Mouse (Mus musculus) CH12.LX (cell line): Measurements from ENCODE around the gene Ablim2. TPM values are rescaled to one million over a fixed set of nuclear protein-coding genes. Genes with fewer than 3 reads are reported as not detected.

ENCODE experiments used
- DNase-seq: peaks from one replicate; pipeline ENCODE4 v3.0.0-alpha.2; 2013; ENCODE audit errors: extremely low read depth
- H3K27ac ChIP-seq: 2 replicates; pipeline ENCODE4 v1.5.1; 2012; ENCODE audit warnings: low read depth, mild to moderate bottlenecking, control low read depth, moderate library complexity; ENCODE audit not compliant: insufficient read depth
- H3K27me3 ChIP-seq: replicated peaks from 2 replicates; pipeline ENCODE3; 2012; ENCODE audit warnings: inconsistent platforms
- H3K36me3 ChIP-seq, 2 experiments: replicated peaks in 1 of 2; 2 replicates each; pipeline versions ENCODE3 to v1.6.1; 2012; ENCODE audit warnings: inconsistent platforms in 1 of 2, low read length in 1 of 2, mild to moderate bottlenecking in 1 of 2, mixed read lengths in 1 of 2, moderate library complexity in 1 of 2; ENCODE audit not compliant: control insufficient read depth in 1 of 2, insufficient read depth in 1 of 2
- H3K4me1 ChIP-seq, 2 experiments: 2 replicates each; pipeline ENCODE4 v1.6.1; 2012; ENCODE audit warnings: inconsistent platforms in 1 of 2, moderate library complexity in 1 of 2; ENCODE audit not compliant: insufficient read depth in 2 of 2, control insufficient read depth in 1 of 2
- H3K4me2 ChIP-seq: 2 replicates; pipeline ENCODE4 v1.6.1; 2012; ENCODE audit warnings: low read depth, mild to moderate bottlenecking, control low read depth; ENCODE audit not compliant: poor library complexity, insufficient read depth, severe bottlenecking
- H3K4me3 ChIP-seq, 3 experiments: fragments of 150-350 bp in 1 of 3; sonication (generic) in 1 of 3; replicated peaks in 1 of 3; 2 replicates each; pipeline versions ENCODE3 to v1.5.1; 2011 to 2012; ENCODE audit warnings: low read depth in 2 of 3, low read length in 2 of 3, mild to moderate bottlenecking in 2 of 3, moderate library complexity in 2 of 3, control low read depth in 1 of 3, improper control_type of control experiment in 1 of 3, inconsistent platforms in 1 of 3, mixed read lengths in 1 of 3; ENCODE audit not compliant: poor library complexity in 1 of 3
- H3K79me2 ChIP-seq: replicated peaks from 2 replicates; pipeline ENCODE4 v1.6.1; 2012; ENCODE audit warnings: mild to moderate bottlenecking, moderate library complexity; ENCODE audit not compliant: control insufficient read depth, poor library complexity, insufficient read depth, severe bottlenecking; ENCODE audit errors: extremely low read depth
- H3K9ac ChIP-seq: 2 replicates; pipeline ENCODE4 v1.6.1; 2012; ENCODE audit warnings: low read depth, mild to moderate bottlenecking, control low read depth, moderate library complexity; ENCODE audit not compliant: insufficient read depth
- H3K9me3 ChIP-seq: replicated peaks from 2 replicates; pipeline ENCODE3; 2012; ENCODE audit warnings: low read length, inconsistent platforms, mixed read lengths
- BHLHE40 ChIP-seq: IDR thresholded peaks from 2 replicates; pipeline ENCODE4 v1.6.1; 2011; ENCODE audit warnings: mild to moderate bottlenecking, low read depth, low read length, improper control_type of control experiment
- CHD2 ChIP-seq: IDR thresholded peaks from 2 replicates; pipeline ENCODE4 v1.6.1; 2011; ENCODE audit warnings: low read length, improper control_type of control experiment
- CTCF ChIP-seq, 2 experiments: IDR thresholded peaks in 1 of 2; conservative IDR thresholded peaks in 1 of 2; 2 replicates each; pipeline ENCODE4 v1.5.1; 2011 to 2012; ENCODE audit warnings: low read depth in 2 of 2, low read length in 2 of 2, improper control_type of control experiment in 1 of 2, inconsistent platforms in 1 of 2, mild to moderate bottlenecking in 1 of 2, moderate library complexity in 1 of 2
- E2F4 ChIP-seq: IDR thresholded peaks from 2 replicates; pipeline ENCODE4 v1.6.1; 2011; ENCODE audit warnings: low read depth, low read length, improper control_type of control experiment; ENCODE audit not compliant: insufficient replicate concordance
- ELF1 ChIP-seq: IDR thresholded peaks from 2 replicates; pipeline ENCODE4 v1.6.1; 2014; ENCODE audit warnings: low read depth, mild to moderate bottlenecking, inconsistent platforms, low read length, improper control_type of control experiment
- EP300 ChIP-seq: IDR thresholded peaks from 2 replicates; pipeline ENCODE4 v1.6.1; 2011; ENCODE audit warnings: low read length, improper control_type of control experiment
- ETS1 ChIP-seq: conservative IDR thresholded peaks from 2 replicates; pipeline ENCODE4 v1.6.1; 2012; ENCODE audit warnings: low read depth, mild to moderate bottlenecking, inconsistent platforms, low read length, improper control_type of control experiment, moderate library complexity
- GABPA ChIP-seq: IDR thresholded peaks from 2 replicates; pipeline ENCODE4 v1.6.1; 2012; ENCODE audit warnings: low read depth, low read length, improper control_type of control experiment, inconsistent platforms; ENCODE audit not compliant: insufficient replicate concordance
- HCFC1 ChIP-seq: IDR thresholded peaks from 2 replicates; pipeline ENCODE4 v1.6.1; 2012; ENCODE audit warnings: low read depth, mild to moderate bottlenecking, inconsistent platforms, low read length, improper control_type of control experiment
- IRF4 ChIP-seq: IDR thresholded peaks from 2 replicates; pipeline ENCODE4 v1.6.1; 2014; ENCODE audit warnings: low read depth, mild to moderate bottlenecking, inconsistent platforms, low read length, improper control_type of control experiment
- JUN ChIP-seq: IDR thresholded peaks from 2 replicates; pipeline ENCODE4 v1.6.1; 2011; ENCODE audit warnings: low read depth, mild to moderate bottlenecking, low read length, improper control_type of control experiment, moderate library complexity; ENCODE audit not compliant: insufficient read depth
- JUND ChIP-seq: conservative IDR thresholded peaks from 2 replicates; pipeline ENCODE4 v1.6.1; 2011; ENCODE audit warnings: low read depth, low read length, improper control_type of control experiment
- KAT2A ChIP-seq: IDR thresholded peaks from 2 replicates; pipeline ENCODE4 v1.6.1; 2012; ENCODE audit warnings: low read length, improper control_type of control experiment, inconsistent platforms; ENCODE audit not compliant: insufficient replicate concordance
- MAFK ChIP-seq: IDR thresholded peaks from 2 replicates; pipeline ENCODE4 v1.6.1; 2011; ENCODE audit warnings: low read length, improper control_type of control experiment; ENCODE audit not compliant: insufficient replicate concordance
- MAX ChIP-seq: IDR thresholded peaks from 2 replicates; pipeline ENCODE4 v1.6.1; 2011; ENCODE audit warnings: low read length, improper control_type of control experiment
- MAZ ChIP-seq: IDR thresholded peaks from 2 replicates; pipeline ENCODE4 v1.6.1; 2012; ENCODE audit warnings: low read depth, mild to moderate bottlenecking, inconsistent platforms, low read length, improper control_type of control experiment, moderate library complexity
- MYC ChIP-seq: IDR thresholded peaks from 2 replicates; pipeline ENCODE4 v1.6.1; 2011; ENCODE audit warnings: low read depth, mild to moderate bottlenecking, improper control_type of control experiment, low read length
- NRF1 ChIP-seq: IDR thresholded peaks from 2 replicates; pipeline ENCODE4 v1.6.1; 2014; ENCODE audit warnings: low read depth, mild to moderate bottlenecking, inconsistent platforms, low read length, improper control_type of control experiment, moderate library complexity
- PAX5 ChIP-seq: IDR thresholded peaks from 2 replicates; pipeline ENCODE4 v1.6.1; 2012; ENCODE audit warnings: low read length, inconsistent platforms, mixed read lengths
- POLR2A ChIP-seq: IDR thresholded peaks from 2 replicates; pipeline ENCODE4 v1.6.1; 2011; ENCODE audit warnings: low read depth, mild to moderate bottlenecking, improper control_type of control experiment, low read length
- RAD21 ChIP-seq: IDR thresholded peaks from 2 replicates; pipeline ENCODE4 v1.6.1; 2011; ENCODE audit warnings: low read depth, mild to moderate bottlenecking, low read length, improper control_type of control experiment, moderate library complexity
- RCOR1 ChIP-seq: conservative IDR thresholded peaks from 2 replicates; pipeline ENCODE4 v1.6.1; 2012; ENCODE audit warnings: low read depth, mild to moderate bottlenecking, inconsistent platforms, low read length, improper control_type of control experiment
- SMC3 ChIP-seq: IDR thresholded peaks from 2 replicates; pipeline ENCODE4 v1.6.1; 2011; ENCODE audit warnings: low read depth, low read length, improper control_type of control experiment
- TCF12 ChIP-seq: IDR thresholded peaks from 2 replicates; pipeline ENCODE4 v1.6.1; 2014; ENCODE audit warnings: low read depth, mild to moderate bottlenecking, inconsistent platforms, low read length, improper control_type of control experiment
- USF1 ChIP-seq: IDR thresholded peaks from 2 replicates; pipeline ENCODE4 v1.6.1; 2014; ENCODE audit warnings: low read depth, mild to moderate bottlenecking, inconsistent platforms, low read length, improper control_type of control experiment
- ZKSCAN1 ChIP-seq: IDR thresholded peaks from 2 replicates; pipeline ENCODE4 v1.6.1; 2012; ENCODE audit warnings: low read depth, inconsistent platforms, low read length, improper control_type of control experiment, borderline replicate concordance
- ZNF384 ChIP-seq: IDR thresholded peaks from 2 replicates; pipeline ENCODE4 v1.6.1; 2012; ENCODE audit warnings: low read depth, low read length, improper control_type of control experiment, inconsistent platforms
- dilution Hi-C: fragments of 300-500 bp; cut with MboI; formaldehyde crosslinking; loops from 2 replicates; pipeline ENCODE4 v1.14.3; 2020; ENCODE audit warnings: low sequenced_read_pairs; ENCODE audit not compliant: extremely low pct_unique_long_range_greater_than_20kb, extremely low pct_ligation_motif_present
- in situ Hi-C: fragments of 300-500 bp; cut with MboI; formaldehyde crosslinking; loops from 3 replicates; pipeline ENCODE4 v1.14.3; 2019; ENCODE audit warnings: low sequenced_read_pairs, low pct_ligation_motif_present, low pct_unique_long_range_greater_than_20kb, mixed read lengths
- polyA plus RNA-seq: library from polyadenylated mRNA; unstranded; fragments of >175 nt; gene quantifications from 2 replicates; pipeline ENCODE4 v1.2.1, GENCODE M21; 2012; ENCODE audit warnings: low read depth; ENCODE audit not compliant: insufficient read length
- total RNA-seq, 2 experiments: library from RNA; depleted of rRNA; stranded (reverse); fragments of 300-350 nt in 1 of 2; fragments of >200 nt in 1 of 2; gene quantifications; 2 replicates each; pipeline ENCODE4 v1.2.3; 2012 to 2014

The Ablim2 gene
- total and polyA plus RNA-seq, 3 experiments, result 4.4 to 12.2 (median 11.0) TPM

DNA sequence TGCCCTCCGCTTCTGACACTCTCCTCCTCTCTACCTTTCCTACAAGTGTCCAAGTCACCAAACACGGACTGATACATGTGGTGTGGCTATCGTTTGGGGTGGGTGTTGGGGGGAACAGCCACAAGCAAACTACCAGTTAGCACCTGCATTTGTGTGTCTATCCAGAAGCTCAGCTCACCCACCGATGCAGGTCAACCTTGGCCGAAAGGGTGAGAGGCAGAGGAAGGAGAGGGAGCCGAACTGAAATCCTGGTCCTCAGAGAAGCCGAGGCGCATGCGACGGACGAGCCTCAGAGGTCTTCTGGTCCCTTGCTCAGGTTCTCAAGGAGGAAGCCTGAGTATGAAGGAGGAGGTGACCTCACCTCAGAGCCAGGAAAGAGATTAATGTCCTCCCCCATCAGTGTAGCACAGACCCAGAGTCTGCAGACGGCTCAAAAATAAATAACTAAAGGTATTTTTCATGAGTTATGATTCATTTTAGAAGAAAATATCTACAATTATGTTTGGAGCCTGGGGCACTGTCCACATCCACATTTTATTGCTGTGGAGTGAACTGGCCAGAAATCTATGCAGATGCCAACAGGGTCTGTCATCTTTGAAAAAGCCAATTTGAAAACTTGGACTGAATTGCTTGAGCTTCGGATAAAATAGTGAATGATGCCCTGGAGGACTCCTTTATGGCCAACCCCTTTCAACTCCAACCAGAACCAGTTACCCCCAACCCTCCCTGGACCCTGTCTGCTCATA lies 133.5 kb downstream of the Ablim2 start:
- in situ Hi-C loops (loop anchor here (25.0 kb wide), 1 partner anchor 496 kb away; the partner anchor contains the start of gene Sorcs2), dilution Hi-C loops (no loop called here)
- no peaks in the 10 kb centered on the region for H3K36me3 ChIP-seq
- no peak for TF ChIP-seq NRF1
- TF ChIP-seq RAD21, result no peak
- no peak for TF ChIP-seq CTCF (conservative IDR thresholded peaks at IDR 0.05 in 1 of 2, IDR thresholded peaks at IDR 0.05 in 1 of 2; ENCODE audit: low read depth in 2 of 2, low read length in 2 of 2)
- TF ChIP-seq GABPA, result no peak
- TF ChIP-seq TCF12, result no peak
- no peak for TF ChIP-seq BHLHE40
- TF ChIP-seq MAZ, result no peak
- no peak for TF ChIP-seq PAX5
- TF ChIP-seq SMC3, result no peak
- TF ChIP-seq KAT2A, result no peak
- no peak for TF ChIP-seq RCOR1
- TF ChIP-seq E2F4, result no peak
- TF ChIP-seq MAFK, result no peak
- peaks cover 25% of the 10 kb centered on the region for H3K27me3 ChIP-seq
- H3K4me2 ChIP-seq, result no peak overlapping the region
- peaks cover 11 to 15% of the 10 kb centered on the region in 2 experiments for H3K4me1 ChIP-seq
- DNase-seq, result no peak
- H3K9ac ChIP-seq, result no peak overlapping the region
- no peak overlapping the region for H3K27ac ChIP-seq
- H3K79me2 ChIP-seq, result no peaks in the 10 kb centered on the region
- no peak overlapping the region for H3K4me3 ChIP-seq
- no peaks in the 10 kb centered on the region for H3K9me3 ChIP-seq

DNA sequence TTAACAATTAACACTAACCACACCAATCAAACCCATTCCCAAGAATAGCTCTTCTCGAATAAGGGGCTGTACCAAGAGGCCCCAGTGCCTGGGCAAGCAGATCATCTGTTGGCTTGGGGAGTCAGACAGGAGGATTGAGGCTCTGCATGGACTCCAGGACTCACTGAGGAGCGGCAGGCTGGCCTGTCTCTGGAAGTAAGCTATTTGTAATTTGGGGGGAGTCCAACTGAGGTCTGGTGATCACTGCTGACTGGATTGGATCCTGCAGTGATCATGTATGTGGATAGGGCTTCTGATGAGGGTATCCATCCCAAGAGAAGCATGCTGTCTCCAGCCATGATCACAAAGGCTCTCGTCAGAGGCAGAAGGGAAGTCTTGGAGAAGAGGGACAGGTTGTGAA lies 134.7 kb downstream of the Ablim2 start:
- in situ Hi-C loops, result loop anchor here (25.0 kb wide), 1 partner anchor 495 kb away; the partner anchor contains the start of gene Sorcs2
- Histone ChIP-seq H3K27me3 (peaks cover 25% of the 10 kb centered on the region), H3K4me2 (0 out of 2 replicates have a peak overlapping the region, but pooled peaks have one; percentile 82), H3K9ac (no peak overlapping the region), H3K4me1 (peaks cover 17 to 24% of the 10 kb centered on the region in 2 experiments), H3K79me2 (no peaks in the 10 kb centered on the region), H3K36me3 (no peaks in the 10 kb centered on the region), H3K9me3 (no peaks in the 10 kb centered on the region), H3K27ac (no peak overlapping the region), H3K4me3 (no peak overlapping the region)
- dilution Hi-C loops, result no loop called here
- no peak for DNase-seq
- TF ChIP-seq RCOR1 (no peak), MAX (no peak), USF1 (no peak), MAFK (no peak), POLR2A (no peak), CHD2 (no peak), RAD21 (no peak), EP300 (no peak), JUN (no peak), ZKSCAN1 (no peak), MYC (no peak), GABPA (no peak), ZNF384 (no peak), JUND (no peak), ELF1 (no peak), HCFC1 (no peak), TCF12 (no peak), IRF4 (no peak), ETS1 (no peak), NRF1 (no peak)
